Mouse (Mus musculus) cortical plate, adult 2 months (tissue): ENCODE measurements around the gene Slc47a2. TPM values are rescaled to one million over a fixed set of nuclear protein-coding genes. Genes with fewer than 3 reads are reported as not detected.
A peak's percentile ranks its signal among the peaks of the same experiment; 100 is the strongest.

Experiments used
- H3K27ac ChIP-seq: fragments of 200-500 bp; 2 replicates; pipeline ENCODE4 v1.5.1; 2012; ENCODE audit warnings: low read length, control low read depth, inconsistent platforms; ENCODE audit not compliant: insufficient read depth
- H3K4me1 ChIP-seq: fragments of 200-500 bp; 2 replicates; pipeline ENCODE4 v1.6.1; 2011; ENCODE audit warnings: low read length; ENCODE audit not compliant: control insufficient read depth, insufficient read depth
- H3K4me3 ChIP-seq: fragments of 200-500 bp; 2 replicates; pipeline ENCODE4 v1.5.1; 2011; ENCODE audit warnings: mild to moderate bottlenecking, low read length, control low read depth; ENCODE audit not compliant: insufficient read depth
- CTCF ChIP-seq: fragments of 200-500 bp; IDR thresholded peaks from 2 replicates; pipeline ENCODE4 v1.5.1; 2011; ENCODE audit warnings: mild to moderate bottlenecking, control low read depth, low read length; ENCODE audit not compliant: insufficient read depth; ENCODE audit errors: extremely low read depth
- POLR2A ChIP-seq: fragments of 200-500 bp; IDR thresholded peaks from 2 replicates; pipeline ENCODE4 v1.6.1; 2011; ENCODE audit warnings: mild to moderate bottlenecking, low read length, control low read depth; ENCODE audit not compliant: insufficient read depth; ENCODE audit errors: extremely low read depth
- polyA plus RNA-seq: library from polyadenylated mRNA; depleted of rRNA; stranded (reverse); fragments of >200 nt; gene quantifications from 2 replicates; pipeline ENCODE4 v1.2.3, GENCODE M21; 2012

The Slc47a2 gene
- polyA plus RNA-seq, 1 experiment, result 0.23 TPM

DNA sequence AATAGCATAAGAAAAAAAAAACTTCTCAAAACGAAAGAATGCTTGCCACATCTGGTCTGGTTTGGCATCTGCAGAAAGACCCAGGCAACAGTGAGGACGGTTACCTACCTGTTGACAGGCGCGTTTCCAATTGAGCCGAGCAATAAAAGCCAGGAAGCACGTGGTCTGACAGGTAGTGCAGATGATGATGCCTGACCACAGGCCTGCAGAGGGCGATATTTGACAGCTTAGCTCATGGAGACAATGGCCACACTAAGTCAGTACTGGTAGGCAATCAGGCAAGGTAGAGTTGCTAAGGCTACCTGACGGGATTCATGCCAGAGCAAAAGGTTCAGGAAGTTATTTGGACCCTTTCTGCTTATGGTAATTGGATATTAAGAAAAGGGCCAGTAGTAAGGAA, 6.7 kb upstream of the Slc47a2 start:
- Histone ChIP-seq H3K4me1 (no peaks in the 10 kb centered on the region), H3K27ac (no peak overlapping the region), H3K4me3 (no peak overlapping the region)
- TF ChIP-seq POLR2A (no peak), CTCF (peak; percentile 70)

DNA sequence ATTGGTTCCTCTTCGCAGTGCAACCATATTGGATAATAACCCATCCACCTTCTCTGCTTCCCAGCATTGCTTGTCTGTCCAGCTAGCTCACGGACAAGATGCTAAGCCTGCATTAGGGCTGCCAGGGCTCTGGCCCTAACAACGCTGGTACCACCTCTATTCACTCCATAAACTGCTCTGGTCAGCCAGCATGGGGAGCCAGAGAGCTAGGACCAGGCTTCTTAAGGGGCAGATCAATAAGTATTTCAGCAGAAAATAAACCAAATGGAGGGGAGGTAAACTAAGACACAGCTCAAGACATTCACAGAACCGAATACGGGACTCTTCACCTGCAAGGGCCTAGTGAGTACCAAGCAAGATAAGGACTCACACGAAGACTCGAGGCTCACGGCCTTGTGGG, 3.5 kb upstream of the Slc47a2 start:
- Histone ChIP-seq H3K4me3 (no peak overlapping the region), H3K4me1 (no peaks in the 10 kb centered on the region), H3K27ac (no peak overlapping the region)
- no peak for TF ChIP-seq POLR2A
- peak; percentile 25; the same call in 1 of the 2 replicates for TF ChIP-seq CTCF

DNA sequence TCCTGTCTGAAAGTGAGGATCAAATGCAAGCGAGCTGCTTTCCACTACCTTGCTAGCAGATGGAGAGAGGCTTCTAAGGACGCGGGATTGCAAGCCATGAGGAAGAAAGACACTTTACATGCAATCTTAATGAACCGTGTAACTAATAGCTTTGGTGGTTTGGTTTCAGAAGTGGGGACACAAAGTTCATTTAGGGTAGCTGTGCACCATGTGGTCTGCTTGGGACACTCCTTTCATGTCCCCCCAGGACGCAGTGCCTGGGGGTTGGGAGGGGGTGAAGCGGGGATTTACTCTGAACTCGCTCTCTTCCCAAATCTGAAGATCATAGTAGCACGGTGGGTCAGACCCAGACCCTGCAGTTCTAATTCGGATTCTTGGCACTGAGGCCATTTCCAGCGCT, 689 bp downstream of the Slc47a2 start:
- Histone ChIP-seq H3K4me1 (no peaks in the 10 kb centered on the region), H3K4me3 (no peak overlapping the region), H3K27ac (no peak overlapping the region)
- TF ChIP-seq POLR2A (no peak), CTCF (no peak)

DNA sequence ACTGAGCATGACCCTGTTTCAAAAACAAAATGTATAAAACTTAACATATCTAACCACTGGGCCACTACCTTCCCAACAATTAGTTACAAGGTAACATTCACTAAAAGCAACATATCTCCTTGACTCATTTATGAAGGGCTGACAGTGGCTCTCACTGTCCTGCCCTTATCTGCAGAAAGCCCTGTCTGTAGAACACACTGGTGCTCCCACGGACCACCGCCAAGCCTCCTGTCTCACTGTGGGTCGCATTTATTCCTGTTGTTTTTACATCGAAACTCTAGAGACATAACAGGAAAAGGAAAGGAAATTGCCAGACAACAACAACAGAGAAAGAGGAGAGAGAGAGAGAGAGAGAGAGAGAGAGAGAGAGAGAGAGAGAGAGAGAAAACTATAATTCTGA, 1.4 kb downstream of the Slc47a2 start:
- Histone ChIP-seq H3K4me3 (no peak overlapping the region), H3K27ac (no peak overlapping the region), H3K4me1 (no peaks in the 10 kb centered on the region)
- TF ChIP-seq CTCF (no peak), POLR2A (no peak)

DNA sequence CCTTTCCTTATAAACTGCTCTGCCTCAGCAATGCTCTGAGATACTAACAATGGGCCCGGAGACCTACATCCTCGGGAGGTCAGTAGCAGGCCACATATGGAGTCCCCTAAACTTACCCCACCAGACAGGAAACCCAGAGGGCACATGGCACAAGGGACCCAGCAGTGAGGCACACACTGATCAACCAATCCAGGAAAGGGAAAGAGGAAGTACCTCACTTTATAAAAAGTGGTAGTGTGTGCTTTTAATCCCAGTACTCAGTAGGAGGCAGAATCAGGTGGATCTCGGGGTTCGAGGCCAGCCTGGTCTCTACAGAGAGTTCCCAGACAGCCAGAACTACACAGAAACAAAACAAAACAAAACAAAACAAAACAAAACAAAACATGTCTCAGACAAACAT, 2.3 kb downstream of the Slc47a2 start:
- Histone ChIP-seq H3K27ac (no peak overlapping the region), H3K4me1 (no peaks in the 10 kb centered on the region), H3K4me3 (no peak overlapping the region)
- TF ChIP-seq POLR2A, result no peak
- TF ChIP-seq CTCF, result no peak

GRCm38 (mm10) chr11:61337586-61337985, 5.1 kb downstream of the Slc47a2 start:
- H3K4me1 ChIP-seq, result no peaks in the 10 kb centered on the region
- no peak overlapping the region for H3K4me3 ChIP-seq
- peak; percentile 33; the same call in 1 of the 2 replicates for TF ChIP-seq CTCF
- no peak for TF ChIP-seq POLR2A
- H3K27ac ChIP-seq, result no peak overlapping the region

DNA sequence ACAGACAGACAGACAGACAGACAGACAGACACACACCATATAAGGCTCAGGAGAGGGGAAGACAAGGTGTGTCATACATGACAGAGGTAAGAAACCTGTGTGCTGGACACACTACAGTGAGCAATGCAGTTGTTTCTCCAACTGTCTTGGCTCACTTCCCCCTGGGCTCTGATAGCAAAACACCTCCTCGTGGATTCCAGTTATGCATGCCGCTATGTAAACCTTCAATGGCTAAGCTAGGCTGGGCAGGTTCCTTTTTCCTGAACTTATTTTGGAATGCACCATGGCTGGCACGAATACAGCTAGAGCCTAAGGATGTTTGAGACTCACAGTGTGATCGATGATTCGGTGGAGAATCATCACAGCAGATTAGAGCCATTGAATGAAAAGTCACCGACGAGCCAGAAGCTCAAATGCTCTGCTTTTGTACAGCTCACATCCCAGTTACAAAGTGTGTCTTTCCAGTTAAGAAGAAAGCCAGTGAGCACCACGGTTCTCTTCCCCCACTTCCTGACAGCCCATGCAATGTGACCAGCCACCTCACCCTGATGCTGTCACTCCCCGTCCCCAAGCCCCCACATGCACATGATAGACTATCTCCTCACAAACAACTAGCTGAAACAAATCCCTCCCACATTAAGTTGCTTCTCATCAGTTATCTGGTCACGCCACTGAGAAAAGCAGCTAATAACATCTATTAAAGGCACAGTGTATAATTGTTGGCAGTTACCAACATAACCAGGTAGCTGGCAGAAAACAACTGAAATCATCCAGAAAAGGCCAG, 21.6 kb downstream of the Slc47a2 start:
- H3K27ac ChIP-seq, result no peak overlapping the region

DNA sequence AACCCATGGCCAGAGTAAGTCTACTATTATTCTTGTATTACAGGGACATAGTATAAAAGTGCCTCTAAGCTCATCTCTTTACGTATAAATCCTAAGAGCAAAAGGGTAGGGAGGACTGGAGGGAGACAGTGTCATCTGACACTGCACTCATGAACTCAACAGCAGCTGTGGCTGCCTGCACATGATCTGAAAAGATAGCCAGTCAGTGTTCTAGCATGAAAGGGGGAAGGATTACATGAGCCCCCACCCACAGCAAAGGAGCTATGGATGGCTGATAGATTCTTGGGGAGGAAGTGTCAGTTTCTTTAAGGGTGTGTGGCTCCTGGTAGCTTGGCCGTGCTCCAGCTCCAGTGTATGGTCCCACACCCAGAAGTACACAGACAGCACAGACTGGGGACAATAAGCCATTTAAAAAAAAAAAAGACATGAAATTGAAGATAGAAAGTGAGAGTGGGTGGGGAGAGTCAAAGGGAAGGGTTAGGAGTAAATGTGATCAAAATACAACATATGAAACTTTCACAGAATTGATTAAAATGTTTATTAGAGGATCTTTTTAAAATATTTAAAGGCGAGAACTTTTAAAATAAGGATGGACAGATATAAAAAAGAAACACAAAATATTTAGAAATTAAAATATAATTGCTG, 22.6 kb downstream of the Slc47a2 start:
- no peak overlapping the region for H3K27ac ChIP-seq

More for the DNA sequence above, 21.6 kb downstream of the Slc47a2 start:
- Histone ChIP-seq H3K4me1 (no peaks in the 10 kb centered on the region), H3K4me3 (no peak overlapping the region)
- TF ChIP-seq POLR2A, result no peak
- no peak for TF ChIP-seq CTCF

GRCm38 (mm10) chr11:61319233-61319922, 23.3 kb downstream of the Slc47a2 start:
- Histone ChIP-seq H3K4me3 (no peak overlapping the region), H3K4me1 (no peaks in the 10 kb centered on the region), H3K27ac (no peak overlapping the region)
- no peak for TF ChIP-seq POLR2A
- TF ChIP-seq CTCF, result no peak

More for the DNA sequence above, 22.6 kb downstream of the Slc47a2 start:
- H3K4me1 ChIP-seq, result no peaks in the 10 kb centered on the region
- H3K4me3 ChIP-seq, result no peak overlapping the region
- TF ChIP-seq CTCF (no peak), POLR2A (no peak)
